Mouse (Mus musculus) embryo, embryonic 11.5 days (tissue): ENCODE measurements around the gene Kdm1b.

Source experiments
- DNase-seq: peaks from one replicate; pipeline ENCODE4 v3.0.0-alpha.2; 2012; ENCODE audit warnings: low read depth, low spot score

Kdm1b gene

DNA sequence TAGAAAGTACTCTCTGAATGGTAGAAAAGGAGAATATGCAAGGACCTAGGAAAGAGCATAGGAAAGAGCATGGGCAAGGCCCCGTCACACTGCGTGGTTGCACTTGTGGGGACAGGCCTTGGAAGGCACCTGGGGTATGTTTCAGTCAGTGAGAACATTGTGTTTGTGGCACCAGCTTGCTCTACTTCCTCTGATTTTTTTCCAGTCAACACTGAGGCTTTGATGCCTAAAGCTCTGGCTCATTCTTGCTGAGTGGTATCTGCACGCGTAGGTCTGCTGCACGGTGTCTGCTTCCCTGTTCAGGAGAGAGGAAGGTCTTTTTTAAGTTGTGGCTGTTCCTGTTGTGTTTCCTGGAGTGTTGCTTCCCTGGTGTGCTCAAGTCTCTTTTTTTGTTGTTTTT, 13.5 kb downstream of the Kdm1b start:
- no peak for DNase-seq

DNA sequence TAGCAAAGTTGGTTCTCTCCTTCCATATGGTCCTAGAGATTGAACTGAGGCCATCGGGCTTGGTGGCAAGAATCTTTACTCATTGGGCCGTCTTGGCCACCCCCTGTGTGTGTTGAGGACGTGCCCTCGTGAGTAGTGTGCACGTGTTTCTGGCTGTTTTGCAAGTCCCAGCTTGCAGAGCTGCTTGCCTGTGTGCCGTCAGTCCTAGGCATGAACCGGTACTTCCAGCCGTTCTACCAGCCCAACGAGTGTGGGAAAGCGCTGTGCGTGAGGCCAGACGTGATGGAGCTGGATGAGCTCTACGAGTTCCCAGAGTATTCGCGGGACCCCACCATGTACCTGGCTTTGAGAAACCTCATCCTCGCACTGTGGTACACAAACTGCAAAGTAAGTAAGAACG, 19.5 kb downstream of the Kdm1b start:
- DNase-seq: no peak

- DNase-seq: no peak
These were observed 20.9 kb downstream of the Kdm1b start for GRCm38 (mm10) chr13:47063985-47064760.

DNA sequence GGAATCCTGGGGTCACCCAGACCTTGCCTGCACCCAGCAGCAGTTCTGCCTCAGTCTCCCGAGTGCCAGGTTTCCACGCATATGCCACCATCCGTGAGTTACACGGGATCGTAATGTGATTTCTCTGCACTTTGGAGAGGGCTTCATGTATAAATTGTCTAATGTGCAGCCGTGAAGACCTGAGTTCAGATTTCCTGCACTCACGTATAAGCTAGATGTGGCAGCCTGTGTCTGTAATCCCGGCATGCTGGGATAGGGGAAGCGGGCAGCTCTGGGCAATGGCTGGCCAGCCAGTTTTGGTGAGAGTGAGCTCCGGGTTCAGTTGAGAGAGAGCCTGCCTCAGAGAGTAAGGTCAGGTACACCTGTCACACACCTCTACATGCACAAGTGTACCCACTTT, 23.2 kb downstream of the Kdm1b start:
- DNase-seq: no peak

GRCm38 (mm10) chr13:47067001-47067400, 23.7 kb downstream of the Kdm1b start:
- no peak for DNase-seq

DNA sequence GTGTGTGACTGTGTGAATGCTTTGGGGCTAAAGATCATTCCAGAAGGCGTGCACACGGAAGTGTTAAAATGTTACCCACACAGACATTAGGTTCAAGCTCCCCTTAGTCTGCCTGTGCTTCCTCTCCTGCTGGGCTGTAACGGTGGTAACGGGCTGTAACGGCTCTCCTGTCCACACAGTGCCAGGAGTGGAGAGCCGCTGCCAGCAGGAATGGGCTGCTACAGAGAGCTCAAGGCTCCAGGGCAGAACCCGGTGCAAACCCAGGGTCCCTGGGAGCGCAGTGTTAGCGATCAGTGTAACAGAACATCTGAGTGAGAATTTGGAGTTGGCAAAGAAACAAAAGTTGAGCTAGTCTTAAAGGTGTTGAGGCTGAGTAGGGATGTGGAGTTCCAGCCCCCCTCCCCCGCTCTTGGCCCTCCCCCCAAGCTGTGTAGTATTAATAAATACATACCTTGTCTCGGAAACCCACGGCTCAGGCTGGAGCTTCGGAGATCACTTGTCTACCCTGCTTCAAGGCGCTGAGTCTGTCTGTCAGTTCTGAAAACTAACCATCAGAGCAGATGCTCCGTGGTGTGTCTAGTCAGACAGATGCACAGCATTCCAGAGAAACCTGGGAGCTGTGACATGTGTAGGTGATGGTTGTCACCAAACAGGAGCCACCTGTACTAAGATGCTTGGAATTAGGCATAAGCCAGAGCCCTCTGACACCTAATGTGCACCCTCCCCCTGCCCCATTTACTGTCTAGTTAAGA, 27.2 kb downstream of the Kdm1b start:
- no peak for DNase-seq

DNA sequence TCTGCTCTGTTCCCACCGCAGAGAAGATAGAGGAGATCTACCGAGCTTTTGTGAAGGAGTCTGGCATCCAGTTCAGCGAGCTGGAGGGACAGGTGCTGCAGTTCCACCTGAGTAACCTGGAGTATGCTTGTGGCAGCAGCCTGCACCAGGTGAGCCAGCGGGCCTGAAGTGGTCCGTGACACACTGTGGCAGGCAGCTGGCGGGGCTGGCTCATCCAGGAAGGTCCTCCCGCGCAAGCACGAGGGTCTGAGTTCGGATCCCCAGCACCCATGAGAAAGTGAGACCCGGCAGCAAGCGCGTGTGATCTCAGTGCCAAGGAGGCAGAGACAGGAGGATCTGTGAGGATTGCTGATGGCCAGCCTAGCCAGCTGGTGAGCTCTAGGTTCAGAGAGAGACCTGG, 28.6 kb downstream of the Kdm1b start:
- DNase-seq: no peak

DNA sequence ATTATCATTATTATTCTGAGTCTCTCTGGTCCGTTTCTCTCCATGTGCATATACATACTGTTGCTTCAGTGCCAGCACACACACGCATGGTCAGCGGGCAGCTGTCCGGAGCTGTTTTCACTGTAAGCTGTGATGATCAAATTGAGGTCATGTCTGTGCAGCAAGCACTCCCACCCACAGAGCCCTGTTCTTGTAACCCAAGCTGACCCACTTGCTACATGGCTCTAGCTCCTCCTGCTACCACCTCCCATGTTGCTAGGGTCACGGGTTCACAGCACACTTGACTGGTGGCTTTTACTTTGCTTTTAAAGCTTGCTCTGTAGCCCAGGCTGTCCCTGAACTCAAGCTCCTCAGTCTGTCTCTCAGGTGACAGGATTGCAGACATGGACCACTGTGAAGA, 29.2 kb downstream of the Kdm1b start:
- no peak for DNase-seq

GRCm38 (mm10) chr13:47076156-47076555, 32.9 kb downstream of the Kdm1b start:
- no peak for DNase-seq

DNA sequence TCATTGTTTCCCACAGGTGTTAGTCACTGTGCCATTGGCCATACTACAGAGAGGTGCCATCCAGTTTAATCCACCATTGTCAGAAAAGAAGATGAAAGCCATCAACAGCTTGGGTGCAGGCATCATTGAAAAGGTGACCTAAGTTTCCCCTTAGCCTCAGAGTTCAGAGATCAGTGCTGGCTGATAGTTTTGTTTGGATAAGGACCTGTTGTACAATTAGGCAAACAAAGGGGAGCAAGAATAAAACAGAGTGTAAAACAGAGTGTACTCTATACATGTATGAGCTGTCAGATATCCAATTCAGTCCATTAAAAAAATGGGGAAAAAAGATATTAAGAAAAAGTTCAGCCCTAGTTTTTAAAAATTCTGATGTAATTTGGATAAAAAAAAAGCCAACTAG, 34.1 kb downstream of the Kdm1b start:
- DNase-seq: no peak

- no peak for DNase-seq
These were observed 35.5 kb downstream of the Kdm1b start for GRCm38 (mm10) chr13:47078799-47079198.

DNA sequence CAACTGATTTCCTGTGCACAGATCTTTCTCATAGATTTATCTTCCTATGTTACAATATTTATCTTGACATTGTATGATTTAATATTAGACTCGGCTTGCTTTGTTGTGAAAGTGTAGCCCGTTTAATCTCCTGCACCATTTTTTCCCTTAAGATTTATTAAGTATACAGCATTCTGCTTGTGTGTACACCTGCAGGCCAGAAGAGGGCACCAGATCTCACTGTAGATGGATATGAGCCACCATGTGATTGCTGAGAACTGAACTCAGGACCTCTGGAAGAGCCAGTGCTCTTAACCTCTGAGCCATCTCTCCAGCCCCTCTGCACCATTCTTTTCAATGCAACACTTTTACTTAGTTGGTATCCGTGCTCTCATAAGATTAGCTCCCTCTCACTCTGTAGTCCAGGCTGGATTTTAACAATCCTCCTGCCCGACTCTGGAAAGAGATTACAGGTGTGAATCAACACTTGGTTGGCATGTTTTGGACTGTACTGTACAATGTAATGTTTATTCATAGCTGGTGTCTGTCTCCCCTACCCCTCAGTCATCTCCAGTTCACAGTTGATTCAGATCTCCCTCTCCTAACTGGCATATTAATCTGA, 37.7 kb downstream of the Kdm1b start:
- no peak for DNase-seq

DNA sequence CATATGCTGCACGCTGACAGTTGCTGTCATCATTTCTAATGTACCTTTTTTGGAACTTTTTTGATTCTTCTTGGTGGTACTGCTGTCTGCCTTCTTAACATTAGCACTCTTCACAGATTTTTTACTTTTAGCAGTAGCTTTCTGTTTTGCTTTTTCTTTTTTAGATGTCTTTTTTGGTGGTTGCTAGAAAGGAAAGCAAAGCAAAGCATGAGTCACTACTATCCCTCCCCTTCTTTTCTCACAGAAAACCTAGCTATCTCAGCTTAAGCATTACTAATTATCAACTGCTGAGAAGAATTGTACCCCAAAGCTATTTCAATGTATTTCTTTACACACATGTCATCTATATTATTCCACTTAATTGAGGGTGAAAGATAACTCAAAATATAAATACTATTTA, 45.1 kb downstream of the Kdm1b start:
- DNase-seq: no peak

DNA sequence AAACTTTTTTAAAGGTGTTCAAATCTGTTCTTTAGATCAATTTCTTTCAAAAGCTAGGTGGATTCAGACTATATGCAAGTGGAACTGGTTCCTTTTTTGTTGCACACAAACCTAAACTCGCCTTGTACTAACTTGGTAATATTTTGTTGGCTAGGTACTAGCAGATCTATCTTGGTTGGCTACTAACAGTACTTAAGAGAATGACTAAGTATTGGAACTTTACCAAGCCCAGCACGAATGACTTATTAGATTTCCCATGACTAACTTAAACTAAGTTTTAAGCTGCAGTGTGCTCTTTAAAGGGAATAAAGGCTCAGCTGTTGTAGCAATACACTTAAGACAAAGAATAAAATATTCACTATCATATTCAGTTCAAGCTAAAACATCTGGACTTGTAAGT, 46.0 kb downstream of the Kdm1b start:
- DNase-seq: no peak

- DNase-seq: no peak
These were observed 50.5 kb downstream of the Kdm1b start for GRCm38 (mm10) chr13:47093791-47094190.

GRCm38 (mm10) chr13:47096591-47096990, 53.3 kb downstream of the Kdm1b start:
- DNase-seq: no peak

GRCm38 (mm10) chr13:47099265-47099664, 56.0 kb downstream of the Kdm1b start:
- DNase-seq: no peak

DNA sequence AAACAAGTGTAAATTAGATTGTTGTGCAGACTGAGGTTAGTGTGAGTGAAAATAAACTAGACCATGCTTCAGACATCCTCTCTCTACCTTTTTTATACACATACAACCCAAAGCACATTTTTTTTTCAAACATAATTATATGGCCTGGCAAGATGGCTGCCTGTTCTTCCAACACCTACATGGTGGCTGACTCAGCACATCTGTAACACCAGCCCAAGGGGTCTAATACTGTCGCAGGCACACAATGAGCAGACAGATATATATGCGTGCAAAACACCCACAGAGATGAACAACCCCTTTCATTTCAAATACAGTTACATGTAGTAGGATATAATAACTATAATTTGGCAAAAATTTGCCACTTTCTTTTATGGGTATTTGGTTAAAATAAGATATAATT, 57.3 kb downstream of the Kdm1b start:
- no peak for DNase-seq

DNA sequence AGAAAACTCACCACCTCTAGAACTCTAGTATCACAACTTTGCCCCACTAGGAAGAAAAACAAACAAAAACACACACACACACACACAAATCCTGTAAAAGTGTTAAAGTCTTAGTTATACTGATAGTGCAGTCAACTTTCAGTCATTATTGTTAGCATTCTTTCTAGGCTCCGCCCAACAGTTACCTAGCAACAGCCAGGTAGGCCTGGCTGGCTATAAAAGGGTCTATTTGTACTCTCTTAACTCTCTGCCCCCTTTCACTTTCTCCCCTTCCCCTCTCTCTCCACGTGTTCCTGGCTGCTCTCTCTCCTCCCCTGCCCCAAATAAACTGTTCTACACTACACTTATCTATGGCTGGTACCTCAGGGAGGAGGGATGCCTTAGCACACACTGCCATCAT, 60.8 kb downstream of the Kdm1b start:
- DNase-seq: no peak

DNA sequence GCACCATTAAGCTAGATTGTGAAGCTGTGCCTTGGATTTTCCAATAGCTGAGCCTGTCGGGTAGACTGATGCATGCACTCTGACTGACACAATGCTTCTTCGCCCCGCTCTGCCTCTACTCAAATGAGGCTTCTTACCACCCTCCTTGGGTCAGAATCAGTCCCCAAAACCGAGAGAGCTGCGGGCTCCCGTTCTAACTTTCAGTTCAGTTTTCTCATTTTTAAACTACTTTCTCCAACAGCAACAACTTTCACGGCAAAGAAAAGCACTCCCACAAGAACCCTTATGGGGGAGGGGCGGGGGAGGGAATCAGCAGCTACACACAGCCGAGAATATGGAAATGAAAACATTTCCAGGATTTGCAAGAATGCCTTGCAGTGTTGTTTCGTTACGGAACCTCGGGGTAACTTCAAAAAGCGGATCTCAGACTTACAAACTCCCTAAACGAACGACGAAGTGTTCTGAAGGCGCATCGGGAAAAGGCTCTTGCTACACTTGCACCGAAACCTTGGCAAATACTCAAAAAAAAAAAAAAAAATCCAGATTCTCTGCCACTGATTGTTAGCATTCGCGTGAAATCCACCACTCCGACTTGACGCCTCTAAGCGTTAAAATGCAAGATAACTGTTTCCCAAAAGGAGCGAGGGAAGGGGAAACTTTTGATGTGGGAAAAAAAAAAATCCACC, 61.7 kb downstream of the Kdm1b start:
- DNase-seq: peak; percentile 14

- DNase-seq: peak; percentile 86
These were observed 62.6 kb downstream of the Kdm1b start, which contains the start of gene Dek for GRCm38 (mm10) chr13:47105711-47106579. Gene Dek, minus strand, starts transcription at chr13:47106201.
